19 mouse cellular contexts compared by ENCODE assay signal in genomic region chr3:83811987-83812386, GRCm38 (mm10). TPM values are rescaled to one million over a fixed set of nuclear protein-coding genes. Genes with fewer than 3 reads are reported as not detected.
DNase-seq lines count a peak whose midpoint lies in the region; ATAC-seq lines count a peak whose summit lies in the region.
"Had no signal": no experiment of that assay in that cellular context is flagged by ENCODE, and none has a peak within 500 bp of the region (broad histone marks: within the 10 kb centered on the region; RNA-seq: fewer than 3 reads in every experiment).

No protein-coding gene starts in this region.

- WGBS in limb, embryonic 12.5 days = 32% methylated on average over 7 of the region's 7 CpGs
- 69% methylated on average over 7 of the region's 7 CpGs for WGBS in limb, embryonic 10.5 days

- intact Hi-C loops in left cerebral cortex, postnatal 14 days (cut with DNase I) = no loop called here
- intact Hi-C loops in left cerebral cortex, postnatal 10 days (cut with DNase I) = no loop called here

- H3K36me3 ChIP-seq in limb, embryonic 12.5 days = no peaks in the 10 kb centered on the region
- H3K36me3 ChIP-seq in limb, embryonic 10.5 days = no peaks in the 10 kb centered on the region
- H3K36me3 ChIP-seq in megakaryocyte, embryonic 14.5 days (replicated peaks; ENCODE audit: low read length) = no peaks in the 10 kb centered on the region
- H3K36me3 ChIP-seq: forebrain, embryonic 15.5 days; limb, embryonic 15.5 days; lung, embryonic 15.5 days; midbrain, embryonic 13.5 days; stomach, embryonic 15.5 days had no signal

- no peak for ATAC-seq in limb, embryonic 12.5 days (ENCODE audit: insufficient number of reproducible peaks, insufficient read depth, low FRiP score, low TSS enrichment, low read depth)
- ATAC-seq: forebrain, embryonic 15.5 days; hindbrain, postnatal 0 days; midbrain, embryonic 13.5 days had no signal

- no peak overlapping the region; the same call in 1 of the 2 replicates for H3K4me2 ChIP-seq in limb, embryonic 12.5 days
- H3K4me2 ChIP-seq: forebrain, embryonic 15.5 days; limb, embryonic 15.5 days; lung, embryonic 15.5 days; midbrain, embryonic 13.5 days; stomach, embryonic 15.5 days had no signal

- H3K9ac ChIP-seq in limb, embryonic 12.5 days (replicated peaks) = no peak overlapping the region
- H3K9ac ChIP-seq: forebrain, embryonic 15.5 days; limb, embryonic 15.5 days; lung, embryonic 15.5 days; midbrain, embryonic 13.5 days; stomach, embryonic 15.5 days had no signal

- no peak for DNase-seq in limb, embryonic 10.5 days (ENCODE audit: low spot score)
- DNase-seq in A20 (ENCODE audit: low read depth, low spot score) = peak; percentile 76
- no peak for DNase-seq in left cerebral cortex, postnatal 14 days (ENCODE audit: low spot score in 2 of 2)
- DNase-seq in cerebellum, adult 18-20 months = no peak
- DNase-seq in left cerebral cortex, postnatal 10 days (ENCODE audit: extremely low spot score in 1 of 2, low spot score in 2 of 2) = no peak
- DNase-seq: adrenal gland, postnatal 10 days; cerebellum, adult 9-11 months; kidney, adult 8-10 months; layer of hippocampus, postnatal 36 days; right cerebral cortex, postnatal 14 days had no signal

- 0 out of 2 replicates have a peak overlapping the region, but pooled peaks have one; percentile 4 for H3K27ac ChIP-seq in limb, embryonic 12.5 days
- no peak overlapping the region for H3K27ac ChIP-seq in limb, embryonic 10.5 days
- 0 out of 2 replicates have a peak overlapping the region, but pooled peaks have one; percentile 11 for H3K27ac ChIP-seq in brown adipose tissue, adult 24 weeks (replicated peaks; ENCODE audit: low read depth, low read length)
- H3K27ac ChIP-seq: forebrain, embryonic 15.5 days; hindbrain, postnatal 0 days; limb, embryonic 15.5 days; lung, embryonic 15.5 days; midbrain, embryonic 13.5 days; stomach, embryonic 15.5 days had no signal

- no peaks in the 10 kb centered on the region for H3K27me3 ChIP-seq in limb, embryonic 12.5 days
- no peaks in the 10 kb centered on the region for H3K27me3 ChIP-seq in limb, embryonic 10.5 days (ENCODE audit: low read depth, poor library complexity, severe bottlenecking)
- H3K27me3 ChIP-seq in megakaryocyte, embryonic 14.5 days (replicated peaks) = no peaks in the 10 kb centered on the region
- H3K27me3 ChIP-seq: forebrain, embryonic 15.5 days; limb, embryonic 15.5 days; lung, embryonic 15.5 days; midbrain, embryonic 13.5 days; stomach, embryonic 15.5 days had no signal

- H3K4me3 ChIP-seq in limb, embryonic 12.5 days (replicated peaks) = no peak overlapping the region
- H3K4me3 ChIP-seq in limb, embryonic 10.5 days = no peak overlapping the region
- no peak overlapping the region for H3K4me3 ChIP-seq in brown adipose tissue, adult 24 weeks (ENCODE audit: insufficient read depth, low read depth, low read length)
- H3K4me3 ChIP-seq in megakaryocyte, embryonic 14.5 days (replicated peaks) = peak overlapping the region; percentile 80
- H3K4me3 ChIP-seq: forebrain, embryonic 15.5 days; limb, embryonic 15.5 days; lung, embryonic 15.5 days; midbrain, embryonic 13.5 days; stomach, embryonic 15.5 days had no signal

- H3K9me3 ChIP-seq in limb, embryonic 12.5 days = no peaks in the 10 kb centered on the region
- no peaks in the 10 kb centered on the region for H3K9me3 ChIP-seq in limb, embryonic 10.5 days (replicated peaks)
- no peaks in the 10 kb centered on the region for H3K9me3 ChIP-seq in megakaryocyte, embryonic 14.5 days
- H3K9me3 ChIP-seq: forebrain, embryonic 15.5 days; limb, embryonic 15.5 days; lung, embryonic 15.5 days; midbrain, embryonic 13.5 days; stomach, embryonic 15.5 days had no signal

- peaks cover 30% of the 10 kb centered on the region for H3K4me1 ChIP-seq in limb, embryonic 12.5 days (replicated peaks)
- peaks cover 25% of the 10 kb centered on the region for H3K4me1 ChIP-seq in limb, embryonic 10.5 days
- no peaks in the 10 kb centered on the region for H3K4me1 ChIP-seq in brown adipose tissue, adult 24 weeks (ENCODE audit: control insufficient read depth, insufficient read depth, insufficient read length, low read length)
- H3K4me1 ChIP-seq in megakaryocyte, embryonic 14.5 days = peaks cover 8% of the 10 kb centered on the region
- H3K4me1 ChIP-seq: forebrain, embryonic 15.5 days; midbrain, embryonic 13.5 days; stomach, embryonic 15.5 days had no signal

RNA-seq across cellular contexts. Expression of gene Tlr2, which starts 29.6 kb away (rescaled TPM):
- polyA plus RNA-seq in limb, embryonic 12.5 days (2016; fragmentation: Nextera tagmentation; extraction: Ambion mirVana) = 3.7 and 4.3 TPM in 2 replicates
- 0.74 and 1.2 TPM in 2 replicates for polyA plus RNA-seq in limb, embryonic 10.5 days (2016; fragmentation: Nextera tagmentation; extraction: Ambion mirVana)
- polyA plus RNA-seq in brown adipose tissue, adult 24 weeks (2012; ENCODE audit: insufficient read depth, insufficient read length, missing spikeins) = 1.3 TPM in 2 replicates
- polyA plus RNA-seq in megakaryocyte, embryonic 14.5 days (2012; ENCODE audit: insufficient read depth, low replicate concordance) = 0.88 TPM in 1 of 2 replicates, not detected in the other
- under 1 TPM; 0.66 to 0.89 TPM for total RNA-seq in left cerebral cortex, postnatal 14 days (2021)
- under 1 TPM; 0.54 to 0.67 TPM for total RNA-seq in left cerebral cortex, postnatal 10 days (2021)

RNA-seq across cellular contexts. Expression of gene Sfrp2, which starts 45.9 kb away (rescaled TPM):
- polyA plus RNA-seq in limb, embryonic 12.5 days (2016; fragmentation: Nextera tagmentation; extraction: Ambion mirVana) = 307 and 308 TPM in 2 replicates
- 63.6 and 92.5 TPM in 2 replicates for polyA plus RNA-seq in limb, embryonic 10.5 days (2016; fragmentation: Nextera tagmentation; extraction: Ambion mirVana)
- polyA plus RNA-seq in brown adipose tissue, adult 24 weeks (2012; ENCODE audit: insufficient read depth, insufficient read length, missing spikeins) = 6.7 and 8.1 TPM in 2 replicates
- 0.22 TPM in 1 of 2 replicates, not detected in the other for polyA plus RNA-seq in megakaryocyte, embryonic 14.5 days (2012; ENCODE audit: insufficient read depth, low replicate concordance)
- 1 to 10 TPM; 4.2 to 5.7 TPM for total RNA-seq in left cerebral cortex, postnatal 14 days (2021)
- total RNA-seq in left cerebral cortex, postnatal 10 days (2021) = 10 to 100 TPM in 1 of 2 experiments, 1 to 10 TPM in 1; 9.6 to 12.2 TPM
